Mouse (Mus musculus) liver, postnatal 0 days (tissue): ENCODE data around the gene C2cd3.
A peak's percentile ranks its signal among the peaks of the same experiment; 100 is the strongest.

Experiments
- CTCF ChIP-seq: sonication (generic); IDR thresholded peaks from 2 replicates; pipeline ENCODE4 v1.5.1; 2016; ENCODE audit warnings: antibody characterized with exemption, low read depth
- EP300 ChIP-seq: IDR thresholded peaks from 2 replicates; pipeline ENCODE4 v1.6.1; 2016; ENCODE audit warnings: antibody characterized with exemption, low read depth, mild to moderate bottlenecking

DNA sequence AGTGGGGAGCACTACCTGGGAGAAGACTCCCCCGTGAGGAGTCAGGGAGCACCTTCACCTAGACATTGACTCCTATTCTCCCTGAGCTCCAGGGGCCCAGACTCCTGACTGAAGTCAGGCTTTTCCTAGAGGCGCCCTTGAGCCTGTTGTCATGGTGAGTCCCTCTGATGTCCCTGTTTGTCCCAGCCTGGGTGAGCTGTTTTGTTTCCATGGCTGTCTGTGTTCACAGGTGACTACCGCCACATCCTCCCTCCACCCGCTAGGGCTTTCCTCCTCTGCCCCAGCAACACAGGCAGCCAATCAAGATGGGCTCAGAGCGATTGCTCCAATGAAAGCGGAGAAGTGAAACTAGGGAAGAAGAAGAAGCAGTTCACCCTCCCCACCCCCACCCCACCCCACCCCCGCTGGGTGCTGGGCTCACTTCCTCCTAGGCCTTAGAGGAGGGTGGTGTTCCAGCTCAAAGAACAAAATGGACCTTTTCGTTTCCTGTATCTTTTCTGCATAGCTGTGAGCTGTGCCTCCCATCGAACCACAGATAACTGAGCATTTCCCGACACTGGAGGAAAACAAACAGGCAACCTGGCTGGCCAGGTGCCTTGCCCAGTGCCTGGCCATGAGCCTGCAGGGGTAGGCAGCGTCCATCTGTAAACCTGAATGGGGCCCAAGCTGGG is 123.7 kb downstream of the C2cd3 start:
- no peak for TF ChIP-seq CTCF
- peak; percentile 14; the same call in 1 of the 2 replicates for TF ChIP-seq EP300
